Mouse (Mus musculus) layer of hippocampus, adult 8-10 months (tissue): Measurements from ENCODE around the gene Clba1. TPM values are rescaled to one million over a fixed set of nuclear protein-coding genes. Genes with fewer than 3 reads are reported as not detected.

Experiments
- DNase-seq, 2 experiments: peaks; one replicate each; pipeline ENCODE4 v3.0.0; 2022; ENCODE audit warnings: low spot score in 2 of 2
- total RNA-seq, 4 experiments: library from RNA; stranded (reverse); gene quantifications; 2 replicates each; pipeline ENCODE4 v1.2.4; 2022

The Clba1 gene
- total RNA-seq, 4 experiments from 2014 or later = 10.9 to 17.6 (median 14.0) TPM

GRCm38 (mm10) chr12:112849235-112850022 lies 40.7 kb downstream of the Clba1 start:
- DNase-seq = no peak

- DNase-seq = no peak
These were observed 41.6 kb downstream of the Clba1 start for GRCm38 (mm10) chr12:112850344-112850743.

DNA sequence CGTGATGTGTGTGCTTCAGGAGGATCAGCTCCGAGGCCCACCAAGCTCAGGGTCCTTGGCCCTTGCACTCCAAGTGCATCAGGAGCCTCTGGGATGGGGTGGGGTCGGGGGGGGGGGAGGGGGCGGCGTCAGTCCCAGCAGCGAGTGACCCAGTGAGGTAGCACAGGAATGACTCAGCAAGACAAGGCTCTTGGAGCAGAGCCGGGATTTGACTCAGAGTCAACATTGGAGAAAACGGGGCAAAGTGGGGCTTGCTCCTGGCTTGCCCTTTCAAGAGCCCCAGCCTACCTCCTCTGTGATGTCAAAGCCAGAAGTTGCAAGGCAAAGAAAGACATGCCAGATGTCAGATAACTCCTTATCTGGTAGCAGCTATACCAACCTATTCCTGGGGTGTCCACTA lies 42.4 kb downstream of the Clba1 start:
- no peak for DNase-seq

DNA sequence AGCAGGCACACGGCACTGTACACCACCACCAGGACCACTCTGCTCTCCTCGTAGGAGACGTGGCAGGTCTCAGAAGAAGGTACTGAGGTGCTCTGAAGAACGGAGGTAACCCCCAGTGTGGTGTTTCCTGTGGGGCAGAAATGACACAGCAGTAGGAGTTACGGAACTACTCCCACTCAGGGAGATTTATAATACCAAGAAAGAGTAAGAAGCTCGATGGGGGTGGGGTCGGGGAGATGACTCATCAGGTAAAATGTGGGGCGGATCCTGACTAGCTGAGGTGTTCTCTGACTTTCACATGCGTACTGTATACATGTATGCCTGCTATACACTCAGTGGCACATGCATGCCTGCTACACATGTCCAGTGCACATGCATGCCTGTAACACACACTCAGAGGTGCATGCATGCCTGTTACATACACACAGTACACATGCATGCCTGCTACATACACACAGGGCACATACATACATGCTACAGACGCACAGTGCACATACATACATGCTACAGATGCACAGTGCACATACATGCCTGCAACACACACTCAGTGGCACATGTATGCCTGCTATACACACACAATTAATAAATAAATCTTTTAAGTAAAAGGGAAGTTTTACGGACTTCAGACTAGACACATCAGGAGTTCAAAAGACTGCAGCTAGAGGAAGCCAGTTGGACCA lies 44.5 kb downstream of the Clba1 start:
- DNase-seq = no peak

GRCm38 (mm10) chr12:112854610-112855333 lies 46.0 kb downstream of the Clba1 start:
- DNase-seq = no peak

- no peak for DNase-seq
These were observed 47.6 kb downstream of the Clba1 start for GRCm38 (mm10) chr12:112856338-112856737.

- DNase-seq = no peak
These were observed 48.5 kb downstream of the Clba1 start for GRCm38 (mm10) chr12:112857021-112857925.

DNA sequence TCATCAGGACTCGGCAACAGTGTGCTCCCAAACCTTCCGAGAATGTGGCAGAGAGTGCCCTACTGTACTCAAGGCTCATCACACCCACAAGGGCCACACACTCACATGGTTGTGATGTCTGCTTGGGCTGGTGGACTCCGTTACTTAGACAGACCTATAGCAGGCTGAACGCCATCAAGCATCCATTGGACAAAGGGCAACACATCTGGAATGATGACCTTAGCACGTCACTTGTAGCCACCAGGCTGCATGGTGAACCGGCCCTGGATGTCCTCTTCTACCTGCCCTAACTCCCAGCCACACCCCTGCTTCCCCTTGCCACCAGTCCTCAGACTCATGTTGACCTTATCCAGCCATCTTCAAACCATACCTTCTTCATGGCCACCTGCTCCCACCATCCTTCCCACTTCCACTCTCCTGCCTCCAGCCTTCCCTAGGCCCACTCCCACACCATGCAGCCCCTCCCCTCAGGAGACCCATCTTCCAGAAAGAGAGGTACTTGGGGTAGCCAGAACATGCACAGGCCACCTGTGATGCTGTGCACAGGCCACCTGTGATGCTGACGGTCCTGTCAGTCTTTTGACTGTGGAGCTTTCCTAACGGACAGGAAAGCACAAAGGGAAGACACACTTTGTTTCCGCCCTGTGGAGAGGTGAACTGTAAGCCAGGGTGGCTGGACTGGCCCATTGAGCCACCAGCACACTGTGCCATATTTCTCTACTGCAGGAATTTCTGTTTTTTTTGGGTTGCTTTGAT lies 50.0 kb downstream of the Clba1 start:
- no peak for DNase-seq

- DNase-seq = no peak
These were observed 51.2 kb downstream of the Clba1 start for GRCm38 (mm10) chr12:112859930-112860329.

- no peak for DNase-seq
These were observed 52.0 kb downstream of the Clba1 start for GRCm38 (mm10) chr12:112860765-112861164.

DNA sequence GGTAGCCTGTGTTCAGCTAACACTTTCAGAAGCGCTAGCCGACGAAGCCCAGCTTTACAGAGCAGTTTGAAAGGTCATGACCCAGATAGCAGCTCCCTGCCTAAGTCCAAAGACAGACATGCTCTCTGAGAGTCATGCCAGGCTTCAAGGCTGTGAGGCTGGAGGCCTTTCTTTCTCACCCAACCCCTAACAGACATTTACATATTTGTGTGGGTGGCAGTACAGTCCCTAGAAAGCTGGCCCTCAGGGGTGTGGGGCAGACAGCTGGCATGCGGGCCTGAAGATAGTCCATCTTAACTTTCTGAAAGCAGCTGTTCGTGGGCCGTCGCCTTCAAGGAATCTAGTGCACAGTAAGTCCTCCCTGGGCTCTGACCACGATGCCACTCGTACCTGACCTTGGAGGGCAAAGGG lies 53.2 kb downstream of the Clba1 start:
- DNase-seq = no peak

DNA sequence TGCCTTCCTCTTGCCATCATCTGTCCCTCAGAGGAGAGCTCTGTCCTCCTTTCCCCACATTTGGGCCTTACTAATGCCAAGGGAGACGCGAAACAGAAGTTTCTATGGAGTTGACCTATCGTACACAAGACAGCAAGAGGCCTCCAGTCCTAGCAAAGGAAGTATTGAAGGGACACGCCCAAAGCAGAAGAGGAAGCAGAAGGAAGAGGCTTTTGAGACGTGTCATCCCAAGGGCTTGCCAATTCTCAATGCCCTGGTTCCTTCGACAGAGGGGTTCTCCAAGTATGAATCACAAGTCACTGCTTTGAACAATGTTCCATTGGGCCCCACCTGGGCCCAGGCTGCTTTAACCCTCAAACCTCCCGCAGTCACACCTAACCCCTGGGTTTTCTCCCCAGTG lies 56.1 kb downstream of the Clba1 start:
- no peak for DNase-seq

Other genes with a start within 250 kb of the Clba1 start
- 100 to 1,000 TPM; 111 to 121 (median 115) TPM for gene Inf2, start 220.2 kb upstream of the Clba1 start, total RNA-seq
- gene Adssl1, start 188.9 kb upstream of the Clba1 start, total RNA-seq = 10 to 100 TPM in 3 of 4 experiments, 1 to 10 TPM in 1; 9.6 to 30.4 (median 20.8) TPM
- 10 to 100 TPM; 20.8 to 23.5 (median 22.1) TPM for gene Siva1, start 164.3 kb upstream of the Clba1 start, total RNA-seq
- 100 to 1,000 TPM; 153 to 162 (median 161) TPM for gene Akt1, start 134.1 kb upstream of the Clba1 start, total RNA-seq
- 1 to 10 TPM in 3 of 4 experiments, under 1 TPM in 1; 0.98 to 2.2 (median 1.1) TPM for gene Zbtb42, start 130.1 kb upstream of the Clba1 start, total RNA-seq
- gene Cep170b, start 88.5 kb upstream of the Clba1 start, total RNA-seq = 100 to 1,000 TPM; 190 to 216 (median 203) TPM
- 10 to 100 TPM in 2 of 4 experiments, 1 to 10 TPM in 2; 7.3 to 36.6 (median 21.0) TPM for gene Pld4, start 48.3 kb upstream of the Clba1 start, total RNA-seq
- gene Ahnak2, start 6.3 kb upstream of the Clba1 start, total RNA-seq = 10 to 100 TPM in 2 of 4 experiments, 1 to 10 TPM in 2; 4.7 to 11.9 (median 8.2) TPM
- gene Cdca4, start 20.5 kb downstream of the Clba1 start, total RNA-seq = 10 to 100 TPM; 10.1 to 12.0 (median 11.1) TPM
- gene Gpr132, start 59.3 kb downstream of the Clba1 start, total RNA-seq = not detected
- 10 to 100 TPM; 47.1 to 61.1 (median 56.9) TPM for gene Jag2, start 120.8 kb downstream of the Clba1 start, total RNA-seq
- 10 to 100 TPM in 3 of 4 experiments, 1 to 10 TPM in 1; 9.7 to 12.1 (median 11.1) TPM for gene Nudt14, start 133.2 kb downstream of the Clba1 start, total RNA-seq
- gene Btbd6, start 167.5 kb downstream of the Clba1 start, total RNA-seq = 10 to 100 TPM; 55.3 to 61.7 (median 58.9) TPM
- 10 to 100 TPM; 49.3 to 59.4 (median 57.4) TPM for gene Brf1, start 191.8 kb downstream of the Clba1 start, total RNA-seq
- gene Pacs2, start 205.6 kb downstream of the Clba1 start, total RNA-seq = 100 to 1,000 TPM in 3 of 4 experiments, 10 to 100 TPM in 1; 89.5 to 110 (median 108) TPM